Mouse (Mus musculus) frontal cortex, postnatal 25 days (tissue): ENCODE measurements at regions not wholly inside any gene's neighbourhood (a gene's known extent, or its start where the extent isn't known, plus 50 kb on each side); places are given as distances from the start of the nearest gene placed in this dataset.

Experiments used
- DNase-seq, 2 experiments: peaks; one replicate each; pipeline ENCODE4 v3.0.0; 2022; ENCODE audit warnings: low spot score in 2 of 2

DNA sequence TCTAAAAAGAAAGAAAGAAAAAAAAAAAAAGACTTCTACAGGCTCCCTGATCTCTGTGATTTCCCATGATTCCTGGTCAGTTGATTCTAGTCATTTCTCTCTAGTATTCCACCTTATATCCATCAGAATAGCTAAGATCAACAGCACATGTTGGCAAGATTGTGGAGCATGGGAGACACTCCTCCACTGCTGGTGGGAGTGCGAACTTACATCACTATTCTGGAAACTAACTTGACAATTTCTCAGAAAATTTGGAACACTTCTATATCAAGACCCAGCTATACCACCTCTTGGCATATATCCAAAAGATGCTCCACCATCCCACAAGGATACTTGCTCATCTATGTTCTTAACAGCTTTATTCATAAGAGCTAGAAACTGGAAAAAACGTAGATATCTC lies 3266.0 kb upstream of the Lrrc6 start:
- DNase-seq, result no peak

DNA sequence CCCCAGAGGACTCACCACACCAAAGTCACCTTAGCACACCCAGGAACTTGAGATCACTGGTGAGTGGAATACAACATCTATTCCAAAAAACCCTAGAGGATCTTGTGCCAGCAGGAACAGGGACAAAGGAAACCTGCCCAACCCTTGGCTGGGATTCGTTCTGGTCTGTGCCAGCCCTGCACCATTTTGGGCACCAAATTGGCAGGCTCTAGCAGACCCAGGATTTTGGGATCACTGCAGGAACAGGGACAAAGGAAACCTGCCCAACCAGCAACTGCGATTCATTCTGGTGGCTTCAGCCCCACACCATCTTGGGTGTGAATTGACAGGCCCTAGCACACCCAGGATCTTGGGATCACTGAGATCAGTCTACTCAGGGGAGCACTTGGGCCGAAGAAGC lies 3251.9 kb upstream of the Lrrc6 start:
- DNase-seq, result no peak

DNA sequence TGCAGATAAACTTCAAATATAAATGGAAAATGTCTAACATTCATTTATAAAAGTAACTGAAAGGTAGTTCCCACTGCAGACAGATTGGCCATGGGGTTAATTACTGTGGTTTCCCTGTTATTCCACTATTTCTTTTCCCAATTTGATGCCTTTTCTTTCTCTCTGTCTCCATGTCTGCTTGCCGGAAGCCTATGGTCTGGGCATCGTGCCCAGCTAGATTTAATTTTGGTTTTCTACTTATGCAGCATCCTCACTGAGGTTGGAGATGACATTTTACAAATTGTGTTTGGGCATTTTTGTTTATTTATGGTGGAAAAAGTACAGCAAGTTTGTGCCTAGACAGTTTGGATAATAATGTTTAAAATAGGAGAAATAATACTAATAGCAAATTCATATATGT lies 3214.0 kb upstream of the Lrrc6 start:
- DNase-seq, result peak; percentile 23 to 30

DNA sequence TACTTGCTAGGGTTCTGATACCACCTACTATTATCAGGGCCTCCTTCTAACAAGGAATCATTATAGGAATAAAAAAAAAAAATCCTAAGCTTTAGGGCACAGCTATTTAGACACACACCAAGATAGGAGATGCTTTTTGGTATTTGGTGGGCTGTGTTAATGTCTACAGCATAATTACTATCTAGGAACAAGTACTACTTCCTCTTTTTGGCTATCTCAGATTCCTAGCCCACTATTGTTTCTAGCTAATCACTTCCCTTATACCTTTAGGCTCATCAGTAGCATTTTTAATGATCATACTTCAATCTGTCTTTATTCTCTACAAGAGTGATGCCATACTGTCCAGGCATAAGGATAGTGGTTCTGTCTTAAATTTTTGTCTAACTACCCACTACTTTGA lies 3213.2 kb upstream of the Lrrc6 start:
- DNase-seq, result no peak

DNA sequence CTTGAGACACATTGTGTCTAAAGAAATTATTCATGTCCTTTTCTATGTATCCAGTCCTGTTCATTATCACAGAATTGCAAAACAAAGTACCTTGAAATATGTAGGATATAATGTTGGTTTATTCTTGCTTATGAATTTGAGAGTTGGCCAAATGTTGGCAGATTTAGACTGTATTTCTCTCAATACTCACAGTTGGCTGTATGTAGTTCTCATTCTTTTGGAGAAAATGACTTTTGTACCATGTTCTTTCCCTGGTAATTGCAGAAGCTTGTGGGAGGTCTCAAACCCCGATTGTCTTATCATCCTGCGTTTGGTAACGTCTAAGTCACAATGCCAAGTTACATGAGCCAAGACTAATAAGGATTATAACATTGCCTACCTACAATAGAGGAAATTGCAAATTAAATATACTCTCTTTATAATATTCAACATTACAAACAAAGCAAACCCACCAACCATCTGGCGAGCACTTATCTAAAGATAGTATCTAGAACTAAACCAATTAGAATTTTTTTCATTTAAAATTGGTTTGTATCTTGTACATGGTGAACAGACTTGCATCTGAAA lies 3195.0 kb upstream of the Lrrc6 start:
- DNase-seq, result no peak

DNA sequence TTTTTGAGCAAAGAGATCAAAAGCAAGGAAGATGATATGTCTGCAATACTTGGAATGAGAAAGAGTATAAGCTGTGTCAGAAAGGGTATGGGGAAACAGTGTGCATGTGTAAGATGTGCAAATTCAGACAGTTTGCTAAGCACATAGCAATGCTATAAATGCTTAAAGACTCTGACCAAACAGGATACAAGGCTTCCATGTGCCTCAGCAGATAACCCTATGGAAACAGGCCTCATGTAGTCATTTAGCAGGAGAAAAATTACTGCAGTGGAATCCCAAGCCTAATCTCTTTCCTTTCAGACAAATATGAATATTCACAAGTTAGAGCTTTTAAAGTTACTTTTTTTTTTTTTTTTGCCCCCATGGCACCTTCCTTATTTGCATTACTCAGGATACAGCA lies 3189.8 kb upstream of the Lrrc6 start:
- no peak for DNase-seq
